Mouse (Mus musculus): ENCODE measurements around the gene Trim75. TPM values are rescaled to one million over a fixed set of nuclear protein-coding genes. Genes with fewer than 3 reads are reported as not detected.
"Not testable (repeated sequence)": the region's sequence is repeated elsewhere in the genome, so short reads cannot be mapped to it uniquely, and the experiment has no call there.

Trim75 gene
- total RNA-seq (2022) = not detected

DNA sequence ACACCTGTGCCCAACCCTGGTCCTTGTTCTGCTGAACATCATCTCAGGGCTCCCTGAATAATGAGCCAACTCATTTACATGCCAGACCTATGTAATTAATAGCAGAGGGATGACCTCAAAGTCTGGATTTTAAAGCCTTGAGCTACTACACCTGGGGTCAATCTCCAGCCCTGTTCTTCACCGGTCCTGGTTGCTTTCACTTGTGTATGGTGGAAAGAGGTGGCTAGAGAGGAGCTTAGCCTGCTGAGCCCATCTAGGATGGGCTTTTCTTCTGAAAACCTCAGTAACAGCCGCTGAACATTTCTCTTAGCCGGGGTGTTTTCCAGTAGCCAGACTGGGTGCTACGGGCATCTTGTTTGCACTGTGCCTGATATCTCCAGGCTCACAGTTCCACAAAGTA lies at the start of gene Trim75:
TSS of gene Trim75 (minus strand) at position 101 of the 400 bp plus-strand sequence.
- DNase-seq = no peak

DNA sequence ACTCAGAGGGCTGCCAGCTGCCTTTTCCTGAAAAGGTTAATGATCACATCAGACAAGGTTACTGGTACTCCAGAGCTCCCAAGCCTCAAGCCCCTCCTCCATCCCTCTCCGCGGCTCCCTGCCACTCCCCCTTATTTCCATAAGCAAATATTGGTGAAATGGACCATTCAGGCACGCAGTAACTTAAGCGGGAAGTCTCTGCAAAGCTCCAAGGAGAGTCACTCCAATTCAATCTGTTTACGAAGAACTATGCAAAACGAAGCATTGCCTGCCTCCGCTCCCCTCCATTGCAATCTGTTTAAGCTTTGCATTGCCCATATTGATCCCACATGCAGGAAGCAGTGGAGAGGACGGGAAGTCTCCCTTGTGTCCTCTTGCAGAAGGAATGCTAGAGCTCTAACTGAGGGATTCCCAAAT lies 49.5 kb upstream of the Trim75 start, which contains the start of gene Apela:
TSS of gene Apela (minus strand) at position 220 of the 417 bp plus-strand sequence.
- DNase-seq = peak; percentile 3

DNA sequence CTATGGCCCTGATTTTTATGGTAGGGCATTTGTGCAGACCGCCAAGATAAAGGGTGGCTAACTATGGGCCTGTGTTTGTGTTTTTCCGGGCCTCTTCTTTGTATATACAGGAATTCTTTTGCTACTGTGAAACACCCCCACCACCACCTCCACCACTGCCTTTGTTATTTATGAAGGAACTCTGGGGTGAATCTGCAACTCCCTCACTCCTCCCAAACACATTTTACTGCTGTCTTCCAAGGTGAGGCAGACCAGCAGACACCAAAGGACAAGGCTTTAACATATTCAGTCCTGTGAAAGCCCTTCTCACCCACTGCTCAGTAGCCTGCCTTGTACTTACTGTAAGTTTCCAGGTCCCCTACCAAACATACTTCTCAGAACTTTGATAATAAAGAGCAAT lies 46.5 kb upstream of the Trim75 start:
- DNase-seq = no peak

DNA sequence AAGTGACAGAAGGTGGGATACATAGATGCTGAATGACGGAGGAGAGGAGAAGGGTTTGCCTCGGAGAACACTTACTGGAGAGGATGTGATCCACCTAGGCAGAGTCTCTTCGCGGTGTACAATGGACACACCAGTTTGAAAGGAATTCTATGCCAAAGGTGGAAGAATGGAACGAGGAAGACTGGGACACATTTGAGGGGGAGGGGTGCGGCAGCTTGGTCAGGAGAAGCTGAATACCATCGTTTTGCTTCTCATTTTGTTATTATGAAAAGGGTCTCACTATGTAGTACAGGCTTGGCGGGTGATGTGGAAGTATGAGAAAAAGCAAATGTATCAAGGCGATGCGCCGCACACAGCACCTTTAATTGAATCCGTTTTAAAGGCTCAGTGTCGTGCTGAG lies 45.4 kb upstream of the Trim75 start:
- DNase-seq = no peak

DNA sequence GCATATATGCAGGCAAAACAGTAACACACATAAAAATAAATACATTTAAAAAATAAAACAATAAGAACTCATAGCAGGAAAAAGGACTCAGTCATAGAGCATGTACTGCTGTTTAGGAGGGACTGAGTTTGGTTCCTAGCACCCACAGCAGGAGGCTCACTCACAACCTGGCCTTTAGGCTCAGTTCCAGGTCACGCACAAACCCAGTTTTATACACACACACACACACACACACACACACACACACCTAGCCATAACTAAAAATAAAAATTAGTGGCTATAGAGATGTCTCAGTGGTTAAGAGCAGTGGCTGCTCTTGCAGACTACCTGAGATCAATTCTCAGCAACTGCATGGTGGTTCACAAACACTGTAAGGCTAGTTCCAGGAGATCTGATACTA lies 44.5 kb upstream of the Trim75 start:
- no peak for DNase-seq

DNA sequence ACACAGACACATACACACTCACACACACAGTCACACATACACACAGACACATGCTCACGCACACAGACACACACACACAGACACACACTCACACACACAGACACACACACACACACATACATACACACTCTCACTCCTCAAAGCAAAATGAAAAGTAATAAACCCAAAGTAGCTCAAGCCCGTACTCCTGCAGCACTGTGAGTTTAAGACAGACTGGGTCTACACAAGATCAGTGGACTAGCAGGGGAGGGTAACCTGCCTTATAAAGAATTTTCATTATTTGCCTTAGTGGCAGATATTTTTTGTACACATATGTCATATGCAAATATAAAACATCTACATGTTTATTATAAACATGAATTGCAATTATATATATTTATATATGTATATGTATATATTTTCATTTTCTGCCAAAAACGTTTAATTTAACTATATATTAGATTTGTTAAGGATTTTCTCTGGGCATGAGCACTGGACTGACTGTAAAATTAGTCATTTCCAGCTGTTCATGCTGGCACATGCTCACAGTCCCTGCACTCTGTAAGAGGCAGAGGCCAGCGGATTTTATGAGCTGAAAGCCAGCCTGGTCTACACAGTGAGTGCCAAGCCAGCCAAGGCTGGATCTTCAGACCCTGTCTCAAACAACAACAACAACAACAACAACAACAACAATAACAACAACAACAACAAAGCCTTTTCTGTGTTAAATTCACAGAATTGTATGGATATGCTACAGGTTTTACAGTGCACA lies 43.3 kb upstream of the Trim75 start:
- no peak for DNase-seq

DNA sequence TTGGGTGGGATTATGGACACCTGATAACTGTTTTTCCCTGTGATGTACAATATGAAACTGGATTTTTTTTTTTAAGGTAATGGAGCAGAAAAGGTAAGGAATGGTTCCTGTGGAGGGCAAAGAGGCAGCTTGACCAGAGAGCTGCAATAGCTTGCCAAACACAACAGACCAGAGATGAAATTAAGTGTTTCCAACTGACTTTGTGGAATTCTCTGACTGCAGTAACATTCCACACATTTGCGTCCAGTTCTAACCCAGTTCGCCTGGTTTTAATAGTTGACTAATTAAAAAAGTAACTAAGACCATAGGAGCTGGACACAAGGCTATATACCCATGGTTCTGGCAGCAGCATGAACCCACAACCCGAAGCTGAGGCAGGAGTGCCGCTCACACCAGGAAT lies 42.1 kb upstream of the Trim75 start:
- DNase-seq = no peak

DNA sequence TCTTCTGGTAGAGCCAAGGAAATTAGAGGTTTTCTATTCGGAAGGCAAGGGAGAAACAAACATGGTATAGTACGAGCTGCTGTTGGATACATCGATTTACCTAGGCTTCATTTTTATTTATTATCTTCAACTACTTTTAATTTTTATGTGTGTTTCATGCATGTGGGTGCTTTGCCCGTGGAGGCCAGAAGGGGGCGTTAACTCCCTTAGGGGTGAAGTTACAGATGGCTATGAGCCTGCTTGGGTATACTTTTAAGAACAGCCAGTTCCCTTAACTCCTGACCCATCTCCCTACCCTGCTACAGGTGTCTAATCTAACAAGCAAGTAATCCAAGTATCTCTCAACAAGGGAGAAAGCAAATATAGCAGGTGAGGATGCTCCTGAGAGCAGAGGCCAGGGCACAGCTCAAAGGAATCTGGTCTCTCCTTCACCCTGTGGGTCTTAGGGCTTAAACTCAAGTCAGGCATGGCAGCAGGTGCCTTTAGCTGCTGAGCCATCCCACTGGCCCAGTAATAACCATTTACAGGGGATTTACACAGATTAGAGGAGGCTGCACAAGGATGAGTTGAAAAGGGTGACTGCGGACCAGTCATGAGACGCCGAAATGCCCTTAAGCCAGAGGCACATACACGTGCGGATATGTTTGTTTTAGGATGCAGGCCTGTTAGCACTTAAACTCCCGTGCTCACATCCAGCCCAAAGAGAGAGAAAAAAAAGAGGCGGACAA lies 41.5 kb upstream of the Trim75 start:
- DNase-seq = no peak

DNA sequence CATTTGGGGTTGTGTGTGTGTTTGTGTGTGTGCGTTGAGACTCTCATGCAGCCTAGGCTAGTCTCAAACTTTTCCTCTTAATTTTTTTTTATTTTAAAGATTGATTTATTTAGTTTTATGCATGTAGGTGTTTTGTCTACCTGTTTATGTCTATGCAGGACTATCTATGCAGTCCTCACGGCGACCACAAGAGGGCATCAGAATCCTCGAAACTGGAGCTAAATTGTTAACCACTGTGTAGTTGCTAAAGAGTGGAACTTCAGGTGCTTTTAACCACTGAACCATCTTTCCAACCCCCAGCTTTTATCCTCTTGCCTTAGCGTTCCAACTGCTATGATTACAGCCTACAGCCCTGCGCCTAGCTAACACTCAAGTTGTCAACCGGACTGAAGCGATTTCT lies 34.9 kb upstream of the Trim75 start:
- peak; percentile 18 for DNase-seq

DNA sequence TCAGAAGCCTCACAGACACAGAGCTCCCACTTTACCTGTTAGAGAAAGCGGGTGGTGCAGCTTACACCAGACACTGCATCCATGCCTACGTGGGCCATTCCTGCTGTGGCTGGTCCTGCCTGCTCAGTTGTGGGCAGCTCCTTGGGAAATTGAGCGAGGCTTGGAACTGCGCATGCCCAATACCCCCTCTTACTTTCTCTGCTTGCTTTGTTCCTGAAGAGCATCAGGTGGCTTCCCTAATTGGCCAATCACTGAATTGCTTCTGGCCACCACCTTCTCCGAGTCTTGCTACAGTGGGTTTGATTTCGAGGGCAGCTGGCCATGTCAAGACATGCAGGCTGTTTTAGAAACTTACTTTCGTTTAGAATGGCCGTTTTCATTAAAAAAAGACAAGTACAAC lies 30.8 kb upstream of the Trim75 start, which contains the start of the genes Trim61 and Trim60:
TSS of gene Trim61 (minus strand) at position 101 of the 400 bp plus-strand sequence.
TSS of gene Trim60 (minus strand) at position 162 of the 400 bp plus-strand sequence.
- DNase-seq = no peak

DNA sequence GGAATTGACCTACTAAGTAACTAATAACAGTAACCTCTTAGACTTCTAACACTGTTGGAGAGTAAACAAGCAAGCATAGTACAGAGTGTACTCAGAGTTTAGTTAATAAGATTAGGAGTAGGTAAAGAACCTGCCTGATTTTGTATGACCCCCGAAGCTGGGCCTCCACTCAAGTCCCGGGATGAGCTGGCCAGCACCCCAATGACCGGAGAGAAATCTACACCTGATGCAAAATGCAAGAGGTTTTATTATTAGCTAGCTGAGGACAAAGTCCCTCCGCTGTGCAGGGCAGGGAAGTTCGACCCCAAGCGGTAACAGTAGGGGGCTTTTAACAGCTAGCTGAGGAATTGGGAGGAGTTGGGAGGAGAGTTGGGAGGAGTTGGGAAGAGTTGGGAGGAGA lies 20.0 kb upstream of the Trim75 start:
- not testable (repeated sequence) for DNase-seq

DNA sequence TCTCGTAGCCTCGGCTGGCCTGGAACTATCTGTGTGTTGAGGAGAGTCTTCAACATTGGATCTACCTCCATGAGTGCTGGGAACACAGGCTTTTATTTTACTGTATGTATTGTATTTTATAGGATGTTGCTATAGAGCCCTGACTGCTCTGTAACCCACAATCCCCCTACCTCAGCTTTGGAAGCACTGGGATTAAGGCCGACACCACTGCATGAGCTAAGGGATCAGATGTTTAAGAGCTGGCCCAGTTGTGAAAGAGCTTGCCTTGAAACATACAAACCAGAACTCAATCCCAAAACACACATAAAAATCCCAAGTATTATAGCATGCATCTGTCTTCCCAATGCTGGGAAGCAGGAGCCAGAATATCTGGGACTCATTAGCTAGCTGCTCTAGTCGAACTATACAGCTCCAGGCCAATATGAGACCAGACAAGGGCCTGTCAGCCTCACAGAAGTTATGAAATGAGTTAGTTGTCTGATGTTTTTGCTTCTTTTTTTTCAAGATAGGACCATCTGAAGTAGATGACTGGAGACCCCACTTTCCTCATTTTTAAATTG lies 11.3 kb upstream of the Trim75 start:
- no peak for DNase-seq

DNA sequence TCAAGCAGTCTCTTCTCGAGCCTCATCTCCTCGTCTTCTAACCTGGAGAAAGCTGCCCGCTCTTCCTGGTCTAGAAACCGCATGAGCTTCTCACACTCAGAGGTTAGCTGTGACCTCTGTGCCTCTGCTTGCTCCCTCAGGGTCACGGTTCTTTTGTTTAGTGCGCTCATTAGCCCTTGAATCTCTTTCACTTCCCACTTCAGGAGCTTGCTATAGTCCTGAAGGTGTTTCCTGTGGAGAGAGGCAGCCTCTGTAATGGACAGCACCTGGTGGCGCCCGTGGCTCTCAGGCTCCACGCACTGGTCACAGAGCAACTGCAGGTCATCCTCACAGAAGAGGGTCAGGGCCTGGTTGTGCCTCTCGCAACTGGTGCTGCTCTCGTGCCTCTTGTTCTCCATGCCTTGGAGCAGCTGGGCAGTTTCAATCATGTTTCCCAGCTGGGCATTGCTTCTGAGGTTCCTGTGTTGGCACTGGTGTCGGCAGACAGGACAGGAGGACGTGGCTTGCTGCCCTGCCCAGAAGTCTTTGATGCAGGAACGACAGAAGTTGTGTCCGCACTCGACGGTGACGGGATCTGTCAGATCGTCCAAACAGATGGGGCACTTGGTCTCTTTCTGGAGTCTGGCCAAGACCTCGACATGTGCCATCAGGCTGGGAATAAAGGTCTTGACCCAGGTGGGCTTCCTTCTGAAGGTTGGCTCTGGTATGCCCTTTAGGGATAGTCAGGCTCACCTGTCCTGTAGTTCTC lies 4.3 kb downstream of the Trim75 start:
- DNase-seq = no peak

DNA sequence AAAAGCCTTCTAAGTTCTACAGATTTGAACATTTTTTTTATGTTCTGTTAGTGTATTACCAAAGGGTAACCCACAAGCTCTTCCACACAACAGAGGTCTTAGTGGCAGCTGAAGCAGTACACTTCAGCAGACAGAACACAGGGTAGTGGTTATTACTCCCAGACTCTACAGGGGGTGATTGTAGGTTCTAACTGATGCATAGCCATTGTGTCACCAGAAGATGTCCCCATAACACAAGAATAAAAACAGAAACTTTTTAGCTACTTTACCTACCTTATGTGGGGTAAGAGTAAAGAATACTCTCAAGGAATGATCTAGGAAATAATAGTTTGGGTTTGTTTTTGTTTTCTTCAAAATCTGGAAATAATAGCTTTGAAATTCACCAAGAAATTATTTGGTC lies 24.8 kb downstream of the Trim75 start:
- DNase-seq = no peak

DNA sequence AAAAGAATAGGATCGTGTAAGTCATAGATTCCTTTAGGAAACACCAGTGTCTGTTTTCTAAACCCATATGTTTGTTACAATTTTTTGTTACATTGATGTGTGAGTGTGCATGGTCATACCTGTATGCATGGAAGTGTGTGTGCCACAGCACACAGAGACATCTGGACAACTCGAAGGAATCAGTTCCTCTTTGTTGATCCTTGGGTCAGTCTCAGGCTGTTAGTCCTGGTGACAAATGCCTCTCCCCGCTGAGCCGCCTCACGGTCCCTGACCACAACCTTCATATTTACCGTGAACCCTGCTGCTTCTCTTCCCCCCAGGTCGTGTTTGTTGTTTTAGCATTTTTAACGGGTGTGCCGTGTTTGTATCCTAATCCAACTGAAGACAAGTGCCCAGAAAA lies 28.6 kb downstream of the Trim75 start:
- no peak for DNase-seq

DNA sequence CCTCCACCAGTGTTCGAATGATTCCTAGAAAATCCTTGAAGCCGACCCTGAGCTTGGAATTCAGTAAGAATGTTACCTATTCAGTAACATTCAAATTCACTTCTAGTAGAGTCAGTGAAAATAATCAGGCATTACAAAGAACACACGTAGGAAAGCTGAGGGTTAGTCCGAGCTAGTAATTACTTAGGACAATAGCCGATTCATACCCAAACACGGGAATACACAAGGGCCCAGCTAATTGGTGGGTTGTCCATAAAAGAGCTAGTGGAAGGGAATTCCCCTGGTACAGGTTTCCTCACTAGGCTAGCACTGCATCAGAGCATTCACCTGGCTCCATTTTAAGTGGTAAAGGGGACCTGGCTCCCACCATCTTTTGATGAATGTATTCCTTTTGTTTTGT lies 35.5 kb downstream of the Trim75 start:
- DNase-seq = no peak

DNA sequence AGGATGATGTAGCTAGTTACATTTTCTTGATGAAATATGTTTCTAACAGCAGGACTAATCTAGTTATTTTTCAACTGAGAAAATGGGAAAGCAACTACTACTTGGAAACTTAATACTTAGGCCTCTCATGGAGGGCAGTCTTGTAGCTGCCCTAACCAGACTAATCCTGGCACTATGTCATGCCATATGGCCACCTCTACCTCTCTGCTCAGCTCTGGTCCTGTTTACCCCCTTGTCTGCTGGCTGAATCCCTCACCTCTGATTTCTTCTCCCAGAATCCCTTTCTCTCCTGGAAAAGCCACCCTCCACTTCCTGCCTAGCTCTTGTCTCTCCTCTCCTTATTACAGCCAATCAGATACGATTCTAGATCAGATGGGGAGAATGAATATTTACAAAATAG lies 39.3 kb downstream of the Trim75 start:
- no peak for DNase-seq

DNA sequence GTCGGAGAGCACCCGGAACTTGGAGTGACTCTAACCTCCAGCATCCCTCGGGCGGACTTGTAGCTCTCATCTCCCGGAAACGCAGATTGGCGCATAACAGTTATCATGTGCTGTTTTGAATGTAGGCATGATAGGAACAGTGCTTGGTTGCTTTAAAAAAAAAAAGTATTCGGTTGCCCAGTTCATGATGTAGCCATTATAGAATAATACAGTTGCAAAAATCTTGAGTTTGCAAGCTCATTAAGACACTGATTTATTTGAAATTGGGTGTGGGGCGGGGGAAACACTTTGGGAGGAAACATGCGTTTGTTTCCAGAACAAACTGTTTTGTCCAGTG lies 40.0 kb downstream of the Trim75 start:
- DNase-seq = no peak

DNA sequence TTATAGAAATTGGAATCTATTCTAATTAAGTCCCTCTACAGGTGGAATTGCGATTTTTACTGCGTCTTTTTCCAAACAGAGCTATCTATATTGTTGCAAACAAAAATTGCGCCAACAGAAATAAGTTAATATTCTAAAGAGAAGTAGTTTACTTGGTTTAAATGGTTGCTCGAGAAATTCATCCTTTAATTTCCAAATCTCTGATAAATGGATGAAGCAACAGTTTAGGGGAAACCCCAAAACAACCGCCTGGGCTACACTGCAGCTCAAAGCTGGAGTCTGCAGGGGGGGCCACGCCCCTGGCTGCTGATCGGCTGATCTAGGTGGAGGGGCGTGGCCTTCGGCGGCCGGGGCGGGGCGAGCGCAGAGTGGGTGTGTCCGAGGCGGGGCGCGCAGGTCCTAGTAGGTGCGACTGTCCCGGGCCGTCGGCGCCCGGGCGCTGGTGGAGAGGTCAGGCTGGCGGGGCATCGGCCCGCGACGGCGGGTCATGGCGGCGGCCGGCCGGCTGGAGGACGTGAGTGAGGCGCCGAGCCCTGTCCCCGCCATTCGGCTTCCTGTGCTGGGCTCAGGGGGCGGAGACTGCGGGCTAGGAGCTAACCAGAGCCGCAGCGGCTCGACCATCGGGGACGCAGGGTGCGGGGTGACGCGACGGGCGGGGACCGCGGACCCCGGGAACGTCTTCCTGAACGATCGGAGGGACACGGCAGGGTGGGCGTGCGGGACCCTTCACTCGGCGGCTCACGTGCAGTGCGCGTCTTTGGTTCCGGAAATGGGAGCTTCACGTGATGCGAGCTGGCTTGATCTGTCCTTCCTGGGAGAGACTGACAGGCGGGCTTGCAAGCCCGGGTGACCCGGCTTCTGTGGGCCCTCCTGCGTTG lies 40.6 kb downstream of the Trim75 start, which contains the start of gene Tmem192:
TSS of gene Tmem192 (plus strand) at position 366 of the 878 bp plus-strand sequence.
- DNase-seq = peak; percentile 95

DNA sequence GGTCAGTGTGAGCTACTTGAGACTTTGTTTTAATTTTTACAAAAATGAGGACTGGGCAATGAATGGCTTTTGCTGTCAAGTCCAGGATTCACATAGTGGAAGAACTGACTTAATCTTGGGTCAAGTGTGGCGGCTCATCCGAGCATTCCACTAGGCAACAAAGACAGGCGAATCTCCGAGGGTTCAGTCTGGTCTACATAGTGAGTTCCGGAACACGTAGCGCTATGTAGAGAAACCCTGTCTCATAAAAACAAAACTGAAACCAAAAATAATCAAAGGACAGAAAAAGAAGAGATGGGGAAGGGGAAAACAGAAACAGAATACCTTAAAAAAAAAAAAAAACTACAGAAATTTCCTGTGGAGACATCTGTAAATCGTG lies 41.2 kb downstream of the Trim75 start:
- no peak for DNase-seq

DNA sequence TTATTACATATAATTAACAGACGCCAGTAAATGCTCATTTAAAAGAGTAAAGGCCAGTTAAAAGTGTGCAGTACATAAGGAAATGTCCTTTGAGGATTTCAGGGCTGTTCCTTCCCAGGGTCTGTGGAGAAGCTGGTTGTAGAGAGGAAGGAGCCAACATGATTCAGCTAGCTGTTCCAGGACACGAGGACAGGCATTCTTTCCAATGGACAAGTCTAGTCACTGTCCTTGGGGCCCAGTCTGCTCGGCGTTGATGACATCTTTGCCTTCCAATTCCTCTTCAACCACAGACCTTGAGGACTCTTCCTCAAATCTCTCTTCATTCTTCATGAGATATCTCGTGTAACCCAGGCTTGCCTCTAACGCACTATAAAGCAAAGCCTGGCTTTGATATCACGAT lies 42.0 kb downstream of the Trim75 start:
- DNase-seq = peak; percentile 75

DNA sequence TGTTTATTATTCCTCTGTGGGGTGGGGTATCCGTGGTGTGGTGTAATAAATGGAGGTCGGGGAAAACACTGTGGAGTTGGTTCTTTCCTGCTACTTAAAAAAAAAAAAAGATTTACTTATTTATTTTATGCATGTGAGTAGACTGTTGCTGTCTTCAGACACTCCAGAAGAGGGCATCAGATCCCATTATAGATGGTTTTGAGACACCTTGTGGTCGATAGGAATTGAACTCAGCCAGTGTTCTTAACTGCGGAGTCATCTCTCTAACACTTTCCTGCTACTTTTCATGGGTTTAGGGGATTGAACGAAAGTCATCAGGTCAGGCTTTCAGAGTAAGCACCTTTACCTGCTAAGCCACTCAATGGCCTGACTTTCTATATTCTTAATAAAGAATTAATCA lies 42.8 kb downstream of the Trim75 start:
- no peak for DNase-seq

Data from adrenal gland, adult 8-10 months (tissue).